Mouse (Mus musculus): Measurements from ENCODE around the gene Clock.
A peak's percentile ranks its signal among the peaks of the same experiment; 100 is the strongest.

Clock gene

GRCm38 (mm10) chr5:76304452-76305341 is at the start of gene Clock:
TSS of gene Clock (minus strand) at chr5:76304792.
- peak; percentile 82 to 87 for DNase-seq

- no peak for DNase-seq
Measured at GRCm38 (mm10) chr5:76351953-76352611, 47.5 kb upstream of the Clock start.

GRCm38 (mm10) chr5:76351537-76351936 is 46.9 kb upstream of the Clock start:
- DNase-seq = no peak

GRCm38 (mm10) chr5:76346137-76346536 is 41.5 kb upstream of the Clock start:
- no peak for DNase-seq

GRCm38 (mm10) chr5:76340931-76341330 is 36.3 kb upstream of the Clock start:
- DNase-seq = no peak

GRCm38 (mm10) chr5:76337100-76337499 is 32.5 kb upstream of the Clock start:
- DNase-seq = peak; percentile 19 to 21

GRCm38 (mm10) chr5:76333833-76334232 is 29.2 kb upstream of the Clock start:
- no peak for DNase-seq

- DNase-seq = no peak
Measured at GRCm38 (mm10) chr5:76330953-76331352, 26.4 kb upstream of the Clock start, which contains the start of gene Pdcl2. TSS of gene Pdcl2 (minus strand) at chr5:76331156.

GRCm38 (mm10) chr5:76327296-76327695 is 22.7 kb upstream of the Clock start:
- DNase-seq = no peak

- DNase-seq = no peak
Measured at GRCm38 (mm10) chr5:76325113-76325512, 20.5 kb upstream of the Clock start.

- no peak for DNase-seq
Measured at GRCm38 (mm10) chr5:76321249-76322196, 16.9 kb upstream of the Clock start.

- no peak for DNase-seq
Measured at GRCm38 (mm10) chr5:76308206-76308605, 3.6 kb upstream of the Clock start.

- DNase-seq = no peak
Measured at GRCm38 (mm10) chr5:76306261-76306660, 1.7 kb upstream of the Clock start.

GRCm38 (mm10) chr5:76305616-76306015 is 1.0 kb upstream of the Clock start:
- no peak for DNase-seq

GRCm38 (mm10) chr5:76303745-76304451 is 694 bp downstream of the Clock start:
- DNase-seq = peak; percentile 69 to 71

- DNase-seq = no peak
Measured at GRCm38 (mm10) chr5:76303379-76303744, 1.2 kb downstream of the Clock start.

- DNase-seq = no peak
Measured at GRCm38 (mm10) chr5:76302009-76302408, 2.6 kb downstream of the Clock start.

- DNase-seq = no peak
Measured at GRCm38 (mm10) chr5:76289234-76289691, 15.3 kb downstream of the Clock start.

GRCm38 (mm10) chr5:76288256-76288655 is 16.3 kb downstream of the Clock start:
- no peak for DNase-seq

GRCm38 (mm10) chr5:76287062-76287461 is 17.5 kb downstream of the Clock start:
- DNase-seq = no peak

- DNase-seq = no peak
Measured at GRCm38 (mm10) chr5:76285699-76286098, 18.9 kb downstream of the Clock start.

- DNase-seq = no peak
Measured at GRCm38 (mm10) chr5:76283890-76284289, 20.7 kb downstream of the Clock start.

Measured in B cell, adult 2 months (primary cell).